Mouse (Mus musculus): ENCODE results near the gene Dph2. TPM values are rescaled to one million over a fixed set of nuclear protein-coding genes. Genes with fewer than 3 reads are reported as not detected.
A peak's percentile ranks its signal among the peaks of the same experiment; 100 is the strongest.

The Dph2 gene
- polyA plus RNA-seq, 1 experiment from 2014 or later: 1.9 TPM

- 27% methylated on average over 5 of the region's 5 CpGs for WGBS (ENCODE audit: missing documents)
- Histone ChIP-seq H3K36me3 (ENCODE audit: inconsistent target) (peaks cover 7% of the 10 kb centered on the region; the same call in 1 of the 2 replicates), H3K4me3 (ENCODE audit: inconsistent target) (no peak overlapping the region; the same call in 1 of the 2 replicates), H3K79me2 (ENCODE audit: inconsistent target) (peaks cover 33% of the 10 kb centered on the region), H3K27ac (peak overlapping the region; percentile 80)
Observed at GRCm38 (mm10) chr4:117916386-117916785, 24.6 kb upstream of the Dph2 start.

- WGBS (ENCODE audit: missing documents): 0% methylated on average over 19 of the region's 19 CpGs
- peak overlapping the region; percentile 80 for H3K27ac ChIP-seq
- peak overlapping the region; percentile 97 for H3K4me3 ChIP-seq (ENCODE audit: inconsistent target)
- H3K79me2 ChIP-seq (ENCODE audit: inconsistent target): peaks cover 41% of the 10 kb centered on the region
- peaks cover 9% of the 10 kb centered on the region for H3K36me3 ChIP-seq (ENCODE audit: inconsistent target)
Observed at GRCm38 (mm10) chr4:117915489-117916105, 23.8 kb upstream of the Dph2 start.

GRCm38 (mm10) chr4:117914591-117915442 lies 23.0 kb upstream of the Dph2 start, which contains the start of gene Ipo13:
Gene Ipo13 (minus strand): TSS chr4:117914999.
- H3K27ac ChIP-seq: peak within 1 kb of the TSS; percentile 80
- 0% methylated on average over 61 of the region's 61 CpGs for WGBS (ENCODE audit: missing documents)
- peak within 1 kb of the TSS; percentile 97 for H3K4me3 ChIP-seq (ENCODE audit: inconsistent target)
- peaks cover 42% of the 10 kb centered on the region for H3K79me2 ChIP-seq (ENCODE audit: inconsistent target)
- H3K36me3 ChIP-seq (ENCODE audit: inconsistent target): peaks cover 9% of the 10 kb centered on the region

GRCm38 (mm10) chr4:117914031-117914430 lies 22.2 kb upstream of the Dph2 start:
- WGBS (ENCODE audit: missing documents): 25% methylated on average over 8 of the region's 8 CpGs
- Histone ChIP-seq H3K36me3 (ENCODE audit: inconsistent target) (peaks cover 9% of the 10 kb centered on the region), H3K79me2 (ENCODE audit: inconsistent target) (peaks cover 48% of the 10 kb centered on the region), H3K27ac (peak overlapping the region; percentile 80; the same call in 1 of the 2 replicates), H3K4me3 (ENCODE audit: inconsistent target) (peak overlapping the region; percentile 97)

GRCm38 (mm10) chr4:117913421-117913820 lies 21.6 kb upstream of the Dph2 start:
- Histone ChIP-seq H3K4me3 (ENCODE audit: inconsistent target) (no peak overlapping the region), H3K27ac (no peak overlapping the region)
- 83% methylated on average over 3 of the region's 3 CpGs for WGBS (ENCODE audit: missing documents)

GRCm38 (mm10) chr4:117912685-117913273 lies 20.9 kb upstream of the Dph2 start:
- H3K4me3 ChIP-seq (ENCODE audit: inconsistent target): no peak overlapping the region

More at GRCm38 (mm10) chr4:117913421-117913820, 21.6 kb upstream of the Dph2 start:
- H3K79me2 ChIP-seq (ENCODE audit: inconsistent target): peaks cover 52% of the 10 kb centered on the region
- H3K36me3 ChIP-seq (ENCODE audit: inconsistent target): peaks cover 9% of the 10 kb centered on the region

GRCm38 (mm10) chr4:117912131-117912561 lies 20.3 kb upstream of the Dph2 start:
- Histone ChIP-seq H3K36me3 (ENCODE audit: inconsistent target) (peaks cover 9% of the 10 kb centered on the region), H3K27ac (no peak overlapping the region), H3K4me3 (ENCODE audit: inconsistent target) (no peak overlapping the region), H3K79me2 (ENCODE audit: inconsistent target) (peaks cover 60% of the 10 kb centered on the region)
- WGBS (ENCODE audit: missing documents): 95% methylated on average over 13 of the region's 13 CpGs

More at GRCm38 (mm10) chr4:117912685-117913273, 20.9 kb upstream of the Dph2 start:
- Histone ChIP-seq H3K79me2 (ENCODE audit: inconsistent target) (peaks cover 54% of the 10 kb centered on the region), H3K27ac (no peak overlapping the region), H3K36me3 (ENCODE audit: inconsistent target) (peaks cover 9% of the 10 kb centered on the region)
- WGBS (ENCODE audit: missing documents): 94% methylated on average over 7 of the region's 7 CpGs

- no peak overlapping the region for H3K4me3 ChIP-seq (ENCODE audit: inconsistent target)
- H3K36me3 ChIP-seq (ENCODE audit: inconsistent target): peaks cover 29% of the 10 kb centered on the region
- H3K27ac ChIP-seq: no peak overlapping the region
- H3K79me2 ChIP-seq (ENCODE audit: inconsistent target): peaks cover 52% of the 10 kb centered on the region
- 92% methylated on average over 8 of the region's 8 CpGs for WGBS (ENCODE audit: missing documents)
Observed at GRCm38 (mm10) chr4:117908834-117909453, 17.1 kb upstream of the Dph2 start.

GRCm38 (mm10) chr4:117906196-117906595 lies 14.4 kb upstream of the Dph2 start:
- H3K36me3 ChIP-seq (ENCODE audit: inconsistent target): peaks cover 48% of the 10 kb centered on the region
- no peak overlapping the region for H3K27ac ChIP-seq
- 100% methylated on average over 3 of the region's 3 CpGs for WGBS (ENCODE audit: missing documents)

GRCm38 (mm10) chr4:117904761-117905160 lies 12.9 kb upstream of the Dph2 start:
- Histone ChIP-seq H3K4me3 (ENCODE audit: inconsistent target) (no peak overlapping the region), H3K36me3 (ENCODE audit: inconsistent target) (peaks cover 62% of the 10 kb centered on the region), H3K79me2 (ENCODE audit: inconsistent target) (peaks cover 18% of the 10 kb centered on the region; the same call in 1 of the 2 replicates), H3K27ac (no peak overlapping the region)
- 96% methylated on average over 8 of the region's 8 CpGs for WGBS (ENCODE audit: missing documents)

More at GRCm38 (mm10) chr4:117906196-117906595, 14.4 kb upstream of the Dph2 start:
- H3K79me2 ChIP-seq (ENCODE audit: inconsistent target): peaks cover 24% of the 10 kb centered on the region; the same call in 1 of the 2 replicates
- H3K4me3 ChIP-seq (ENCODE audit: inconsistent target): no peak overlapping the region

- Histone ChIP-seq H3K36me3 (ENCODE audit: inconsistent target) (peaks cover 68% of the 10 kb centered on the region), H3K79me2 (ENCODE audit: inconsistent target) (peaks cover 12% of the 10 kb centered on the region; the same call in 1 of the 2 replicates), H3K27ac (no peak overlapping the region), H3K4me3 (ENCODE audit: inconsistent target) (no peak overlapping the region)
- WGBS (ENCODE audit: missing documents): 95% methylated on average over 10 of the region's 10 CpGs
Observed at GRCm38 (mm10) chr4:117904094-117904493, 12.3 kb upstream of the Dph2 start.

- H3K36me3 ChIP-seq (ENCODE audit: inconsistent target): peaks cover 73% of the 10 kb centered on the region
- H3K27ac ChIP-seq: no peak overlapping the region
- no peaks in the 10 kb centered on the region for H3K79me2 ChIP-seq (ENCODE audit: inconsistent target)
- H3K4me3 ChIP-seq (ENCODE audit: inconsistent target): no peak overlapping the region
- 90% methylated on average over 3 of the region's 3 CpGs for WGBS (ENCODE audit: missing documents)
Observed at GRCm38 (mm10) chr4:117898111-117898510, 6.3 kb upstream of the Dph2 start.

GRCm38 (mm10) chr4:117896031-117896430 lies 4.2 kb upstream of the Dph2 start:
- Histone ChIP-seq H3K79me2 (ENCODE audit: inconsistent target) (peaks cover 6% of the 10 kb centered on the region; the same call in 1 of the 2 replicates), H3K36me3 (ENCODE audit: inconsistent target) (peaks cover 52% of the 10 kb centered on the region), H3K4me3 (ENCODE audit: inconsistent target) (no peak overlapping the region), H3K27ac (no peak overlapping the region)
- 100% methylated on average over 5 of the region's 6 CpGs for WGBS (ENCODE audit: missing documents)

- no peak overlapping the region for H3K4me3 ChIP-seq (ENCODE audit: inconsistent target)
- peaks cover 10% of the 10 kb centered on the region; the same call in 1 of the 2 replicates for H3K79me2 ChIP-seq (ENCODE audit: inconsistent target)
- H3K27ac ChIP-seq: no peak overlapping the region
- peaks cover 45% of the 10 kb centered on the region for H3K36me3 ChIP-seq (ENCODE audit: inconsistent target)
- 96% methylated on average over 7 of the region's 7 CpGs for WGBS (ENCODE audit: missing documents)
Observed at GRCm38 (mm10) chr4:117895339-117895738, 3.5 kb upstream of the Dph2 start.
